Mouse (Mus musculus) urinary bladder, postnatal 25 days (tissue): ENCODE measurements at regions not wholly inside any gene's neighbourhood (a gene's known extent, or its start where the extent isn't known, plus 50 kb on each side); places are given as distances from the start of the nearest gene placed in this dataset.
A peak's percentile ranks its signal among the peaks of the same experiment; 100 is the strongest.
"Not testable (repeated sequence)": the region's sequence is repeated elsewhere in the genome, so short reads cannot be mapped to it uniquely, and the experiment has no call there.

Source experiments
- DNase-seq: peaks from one replicate; pipeline ENCODE4 v3.0.0; 2022; ENCODE audit warnings: low spot score

DNA sequence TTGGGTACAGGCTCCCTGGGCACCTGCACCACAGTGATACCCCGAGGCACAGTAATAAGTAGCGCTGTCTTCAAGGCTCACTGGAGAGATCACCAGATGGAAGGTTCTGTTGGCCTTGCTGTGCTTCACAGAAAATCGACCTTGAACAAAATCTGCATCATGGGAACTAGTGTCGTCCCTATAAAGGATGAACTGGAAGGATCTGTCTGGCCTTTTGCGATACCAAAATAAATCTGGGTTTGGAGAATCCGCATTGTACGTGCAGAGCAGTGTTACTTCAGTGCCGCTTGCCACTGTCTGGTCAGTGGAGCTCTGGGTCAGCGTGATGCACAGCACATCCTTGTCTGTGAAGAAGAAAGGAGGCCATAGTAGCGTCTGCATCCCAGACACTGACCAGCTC, 105.3 kb downstream of the Dad1 start:
- DNase-seq = no peak

DNA sequence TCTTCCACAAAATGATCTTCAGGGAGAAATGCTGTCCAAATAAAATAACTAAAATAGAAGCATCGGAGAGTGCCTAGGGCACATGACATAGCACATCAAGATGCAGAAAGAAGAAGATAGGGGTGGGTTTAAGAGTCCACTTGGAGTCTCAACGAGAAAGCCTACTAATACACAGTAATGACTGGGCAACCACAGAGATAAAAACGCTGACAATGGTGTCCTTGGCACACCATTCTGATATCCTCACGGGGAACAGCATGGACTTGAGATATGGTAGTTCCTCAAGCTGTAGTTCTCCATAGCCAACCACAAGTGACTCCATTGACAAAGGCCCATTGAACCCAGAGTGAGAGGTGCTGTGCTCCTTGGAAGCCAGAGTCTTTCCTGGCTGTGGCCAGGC, 105.8 kb downstream of the Dad1 start:
- no peak for DNase-seq

DNA sequence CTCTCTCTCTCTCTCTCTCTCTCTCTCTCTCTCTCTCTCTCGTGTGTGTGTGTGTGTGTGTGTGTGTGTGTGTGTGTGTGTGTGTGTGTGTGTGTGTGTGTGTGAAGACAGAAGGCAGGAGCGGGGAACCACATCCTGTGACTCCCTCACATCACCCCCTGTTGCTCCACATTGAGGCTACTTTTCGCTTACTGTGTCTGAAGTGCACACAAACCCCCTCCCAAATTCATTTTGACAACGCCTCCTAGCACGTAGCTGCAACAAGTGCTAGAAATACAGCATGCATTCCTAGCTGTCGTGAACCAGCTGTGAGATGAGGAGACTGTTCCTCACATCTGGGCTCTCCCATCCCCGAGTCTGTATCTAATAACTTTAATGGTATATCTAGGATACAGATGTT, 106.4 kb downstream of the Dad1 start:
- DNase-seq = no peak

DNA sequence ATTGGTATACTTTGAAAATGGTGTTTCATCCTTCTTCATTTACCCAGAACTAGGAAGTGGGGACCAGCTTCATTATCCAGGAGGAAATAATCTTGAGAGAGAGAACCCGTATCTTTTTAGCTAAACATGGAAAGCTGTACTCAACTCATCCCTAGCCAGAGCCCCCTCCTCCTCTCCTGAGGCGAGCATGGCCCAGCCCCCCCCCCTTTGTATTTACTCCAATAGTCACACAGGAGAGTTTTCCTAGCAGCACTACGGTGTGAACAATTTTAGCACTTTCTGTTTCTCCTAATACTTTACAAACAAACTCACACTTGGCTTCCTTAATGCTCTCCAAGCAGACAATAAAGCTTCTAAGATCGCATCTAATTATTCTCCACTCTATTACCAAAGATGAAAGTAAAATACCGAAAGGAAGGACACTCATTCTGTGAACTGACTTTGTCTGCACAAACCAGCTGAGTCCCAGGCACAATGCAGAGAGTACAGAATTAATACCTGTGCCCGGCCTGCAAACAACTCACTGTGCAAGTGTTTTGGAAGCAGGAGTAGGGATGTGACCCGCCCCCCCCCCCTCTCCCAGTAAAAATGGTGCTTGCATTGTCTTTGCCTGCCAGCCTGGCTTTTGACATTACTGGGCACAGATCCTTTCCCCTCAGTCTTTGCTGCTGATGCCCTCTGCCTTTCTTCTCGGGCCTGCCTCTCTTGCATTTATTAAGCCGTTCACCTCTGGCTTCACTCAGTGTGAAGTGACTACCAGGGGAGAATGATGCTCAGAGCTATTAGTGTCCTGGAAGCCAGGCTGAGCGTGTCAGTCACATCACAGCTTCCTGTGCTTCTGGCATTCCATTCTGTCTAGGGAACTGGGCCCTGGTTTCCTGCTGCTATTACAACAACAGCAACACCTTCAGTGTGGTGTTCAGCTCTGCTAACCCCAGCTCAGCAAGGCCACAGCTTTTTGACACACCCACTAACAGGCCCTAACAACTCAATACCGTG, 107.9 kb downstream of the Dad1 start:
- no peak for DNase-seq

DNA sequence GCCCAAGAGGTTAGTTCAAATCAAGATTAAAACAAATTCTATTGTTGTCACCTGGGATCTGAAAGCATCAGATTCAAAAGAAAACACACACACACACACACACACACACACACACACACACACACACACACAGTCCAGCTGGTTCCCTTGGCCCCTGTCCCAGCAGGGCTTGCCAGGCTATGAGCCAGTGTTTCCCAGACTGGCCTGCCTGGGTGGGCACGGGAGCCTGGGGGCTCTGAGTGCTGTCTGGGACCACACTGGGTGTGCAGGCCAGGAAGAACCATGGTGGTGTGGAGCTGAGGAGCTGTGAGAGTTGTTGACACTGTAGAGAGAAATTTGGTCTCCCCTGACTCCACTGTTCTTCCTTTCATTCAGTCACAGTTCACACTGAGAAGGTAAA, 110.1 kb downstream of the Dad1 start:
- DNase-seq = no peak

DNA sequence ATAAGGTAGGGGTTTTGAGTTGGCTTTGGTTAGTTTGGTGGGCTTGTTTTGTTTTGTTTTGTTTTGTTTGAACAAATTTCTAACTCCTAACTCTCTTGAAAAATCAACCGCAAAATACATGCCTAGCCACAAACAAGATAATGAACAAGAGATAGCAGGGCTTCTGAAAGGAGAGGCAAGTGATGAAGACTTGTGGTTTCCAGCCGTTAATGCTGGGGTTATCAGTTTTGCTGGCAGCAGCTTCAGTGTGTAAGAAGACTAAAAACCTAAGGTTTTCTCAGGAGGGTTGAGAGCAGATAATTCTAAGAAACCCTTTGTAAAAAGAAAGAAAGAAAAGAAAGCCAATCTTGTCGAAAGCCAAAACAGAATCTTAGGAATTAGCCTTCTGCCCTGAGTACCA, 115.6 kb downstream of the Dad1 start:
- no peak for DNase-seq

DNA sequence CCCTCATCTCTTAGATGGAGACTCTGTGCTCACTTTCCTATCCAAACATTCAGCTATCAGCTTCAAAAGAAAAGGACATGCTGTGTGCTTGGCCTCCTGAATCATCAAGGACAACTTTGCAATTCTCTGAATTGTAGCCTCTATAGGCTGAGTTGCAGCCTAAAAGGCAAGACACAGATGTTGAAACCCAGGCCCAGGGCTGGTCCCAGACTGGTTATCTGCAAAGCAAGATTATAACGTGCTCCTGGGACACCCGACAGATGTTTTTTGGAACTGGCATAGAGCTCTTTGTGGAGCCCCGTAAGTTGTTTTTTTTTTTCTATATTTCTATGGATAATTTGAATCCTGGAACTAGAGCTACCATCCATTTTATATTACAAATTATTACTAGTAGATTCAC, 117.4 kb downstream of the Dad1 start:
- no peak for DNase-seq

DNA sequence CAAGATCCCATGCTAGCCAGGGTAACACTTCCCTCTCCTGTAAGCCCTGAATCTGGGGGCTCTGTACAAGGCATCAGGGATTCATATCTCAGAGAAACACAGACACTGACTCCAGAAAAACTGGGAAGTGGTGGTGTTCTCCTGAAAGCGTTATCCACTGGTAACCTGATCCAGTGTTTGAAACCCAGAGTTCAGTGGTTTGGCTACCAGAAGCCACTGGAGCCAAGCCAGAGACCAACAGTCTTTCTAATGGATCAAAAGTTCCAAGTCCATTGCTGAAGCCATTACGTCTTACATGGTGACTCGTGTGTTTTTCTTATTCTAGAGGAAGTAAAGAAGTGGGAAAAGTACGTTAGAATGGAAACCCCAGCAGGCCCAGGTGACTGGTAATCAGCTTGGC, 125.6 kb downstream of the Dad1 start:
- no peak for DNase-seq

DNA sequence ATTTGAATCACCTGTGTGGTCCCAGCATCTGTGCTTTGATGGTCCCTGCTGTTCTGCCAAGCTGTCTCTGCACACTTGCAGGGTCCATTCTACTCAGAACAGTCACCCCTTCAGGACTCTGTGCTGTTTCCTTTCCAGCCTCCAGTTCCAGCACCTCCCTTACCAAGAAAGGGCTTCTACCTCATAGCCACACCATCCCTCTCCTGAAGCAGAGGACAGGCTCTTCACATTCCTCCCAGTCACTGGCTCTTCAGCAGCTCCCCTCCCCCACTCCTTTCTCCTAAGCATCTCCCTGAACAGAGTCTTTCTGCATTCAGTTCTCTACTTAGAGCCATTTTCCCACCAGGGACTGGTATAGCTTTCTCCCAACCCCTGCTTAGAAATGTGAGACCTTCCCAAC, 128.4 kb downstream of the Dad1 start:
- no peak for DNase-seq

DNA sequence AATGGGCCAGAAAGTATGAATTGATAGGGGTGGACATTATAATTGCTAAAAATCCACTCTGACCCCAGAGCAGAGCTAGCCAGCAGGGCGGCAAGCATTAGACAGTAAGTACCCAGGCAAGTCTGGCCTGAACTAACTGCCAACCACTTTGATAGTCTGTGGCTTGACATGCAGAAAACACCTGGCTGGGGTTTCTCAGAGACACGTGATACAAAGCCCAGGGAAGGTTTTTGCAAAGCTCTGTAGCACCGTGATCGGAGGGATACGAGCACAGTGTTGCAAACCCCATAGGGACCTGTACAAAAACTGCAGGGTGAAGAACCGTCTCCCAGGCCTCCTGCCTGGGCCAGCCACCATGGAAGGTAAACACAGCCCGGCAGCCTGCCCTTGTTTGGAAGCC, 131.9 kb downstream of the Dad1 start:
- no peak for DNase-seq

DNA sequence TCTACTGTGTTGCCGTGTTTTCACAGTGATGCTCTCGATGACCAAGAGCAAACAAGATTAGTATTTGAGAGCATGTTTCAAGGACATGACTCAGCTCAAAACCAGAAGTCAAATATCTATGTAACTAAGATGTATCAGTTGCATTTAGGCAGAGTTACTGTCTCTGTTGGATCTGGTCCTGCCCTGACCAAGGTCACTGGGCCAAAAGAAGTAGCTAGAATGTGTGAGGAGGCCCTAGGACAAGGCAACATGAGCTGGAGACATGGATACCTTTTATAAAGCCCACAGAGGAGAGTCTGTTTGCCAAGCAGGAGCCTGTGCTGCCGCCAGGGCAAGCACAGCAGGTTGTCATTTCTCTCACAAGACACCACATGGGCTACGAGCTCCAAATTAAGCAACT, 132.6 kb downstream of the Dad1 start:
- DNase-seq = no peak

DNA sequence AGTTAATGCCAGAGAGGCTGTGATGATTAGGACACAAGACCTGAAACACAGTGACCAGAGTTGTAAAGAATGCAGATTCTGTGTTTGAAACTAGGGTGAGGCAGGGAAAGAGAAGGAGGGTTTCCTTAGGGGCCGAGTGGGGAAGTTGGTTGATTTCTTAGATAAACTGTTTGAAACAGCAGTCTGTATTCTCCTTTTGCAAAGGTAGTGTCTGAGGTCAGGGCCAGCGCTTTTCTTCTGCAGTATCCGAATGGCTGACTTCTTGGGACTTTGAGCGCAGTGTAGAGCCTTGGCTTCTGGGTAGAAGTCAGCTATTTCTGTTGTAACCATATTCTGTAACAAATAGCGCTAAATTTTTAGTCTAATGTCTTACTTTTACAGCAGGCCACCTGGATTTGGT, 133.7 kb downstream of the Dad1 start:
- DNase-seq = no peak

DNA sequence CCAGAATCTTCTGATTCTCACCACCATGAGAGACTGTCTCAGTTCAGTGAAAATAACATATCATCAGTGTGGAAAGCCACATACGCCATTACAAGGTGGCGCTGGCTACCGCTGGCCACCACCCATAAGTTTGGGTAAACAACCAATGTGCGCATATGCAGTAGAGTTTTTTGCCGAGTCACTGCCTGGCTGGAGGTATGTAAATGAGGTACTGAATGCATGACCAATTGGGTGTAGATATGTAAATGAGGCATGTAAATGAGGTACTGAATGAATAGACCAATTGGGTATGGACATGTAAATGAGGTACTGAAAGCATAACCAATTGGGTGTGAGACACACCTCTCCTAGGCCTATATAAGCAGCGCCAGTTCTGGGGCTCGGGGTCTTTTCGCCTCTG, 136.3 kb downstream of the Dad1 start:
- not testable (repeated sequence) for DNase-seq

DNA sequence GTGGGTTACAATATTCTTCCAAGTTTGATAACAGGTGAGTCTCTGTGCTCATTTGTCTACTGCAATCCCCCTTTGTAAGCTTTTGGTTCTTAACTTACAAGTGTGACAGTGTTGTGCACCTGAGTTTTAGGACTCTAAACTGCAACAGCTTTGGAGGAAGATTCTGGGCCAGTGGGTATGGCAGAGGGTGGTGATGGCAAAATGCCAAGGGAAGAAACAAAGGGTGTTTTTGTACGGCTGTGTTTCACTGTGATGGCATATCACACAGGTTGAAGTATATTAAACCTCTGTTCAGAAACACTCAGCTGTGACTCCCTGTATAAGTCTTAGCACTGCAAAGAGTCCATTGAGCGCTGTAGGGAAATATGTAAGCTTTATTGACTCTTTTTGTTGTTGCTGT, 140.7 kb downstream of the Dad1 start:
- DNase-seq = no peak

DNA sequence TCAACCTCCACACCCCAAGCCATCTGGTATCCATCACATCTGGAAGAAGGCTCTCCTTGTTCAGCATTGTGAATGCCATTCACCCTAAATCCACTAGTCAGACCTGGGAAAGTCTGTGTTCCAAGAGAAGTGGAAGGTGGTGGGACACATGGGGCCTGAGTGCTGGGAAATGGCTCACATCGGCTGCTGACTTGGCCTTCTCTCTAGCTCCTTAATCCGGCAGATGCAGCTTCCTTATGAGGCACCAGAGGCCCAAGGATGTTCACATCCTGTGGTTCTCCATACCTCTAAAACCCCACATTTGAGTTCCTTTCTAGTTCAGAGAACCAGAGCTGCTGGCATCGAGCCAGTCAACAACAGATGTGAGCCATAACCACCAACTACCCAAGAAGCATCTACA, 142.9 kb downstream of the Dad1 start:
- no peak for DNase-seq

DNA sequence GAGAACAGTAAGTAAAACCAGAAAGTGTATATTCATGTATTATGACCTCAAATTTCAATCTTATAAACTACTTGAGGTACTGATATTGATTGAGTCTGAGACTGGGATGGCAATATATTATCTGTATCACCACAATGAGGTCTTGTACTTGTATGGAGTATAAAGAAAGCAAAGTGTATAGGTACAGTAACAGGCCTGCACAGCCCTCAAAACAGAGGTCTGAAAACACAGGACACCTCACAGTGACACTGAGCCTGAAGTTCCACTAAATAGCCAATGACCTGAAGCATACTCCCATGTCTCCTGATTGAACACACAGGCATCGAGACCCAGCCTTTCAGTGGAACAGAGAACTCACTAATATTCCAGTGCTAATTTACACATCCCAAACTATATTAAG, 144.8 kb downstream of the Dad1 start:
- no peak for DNase-seq

DNA sequence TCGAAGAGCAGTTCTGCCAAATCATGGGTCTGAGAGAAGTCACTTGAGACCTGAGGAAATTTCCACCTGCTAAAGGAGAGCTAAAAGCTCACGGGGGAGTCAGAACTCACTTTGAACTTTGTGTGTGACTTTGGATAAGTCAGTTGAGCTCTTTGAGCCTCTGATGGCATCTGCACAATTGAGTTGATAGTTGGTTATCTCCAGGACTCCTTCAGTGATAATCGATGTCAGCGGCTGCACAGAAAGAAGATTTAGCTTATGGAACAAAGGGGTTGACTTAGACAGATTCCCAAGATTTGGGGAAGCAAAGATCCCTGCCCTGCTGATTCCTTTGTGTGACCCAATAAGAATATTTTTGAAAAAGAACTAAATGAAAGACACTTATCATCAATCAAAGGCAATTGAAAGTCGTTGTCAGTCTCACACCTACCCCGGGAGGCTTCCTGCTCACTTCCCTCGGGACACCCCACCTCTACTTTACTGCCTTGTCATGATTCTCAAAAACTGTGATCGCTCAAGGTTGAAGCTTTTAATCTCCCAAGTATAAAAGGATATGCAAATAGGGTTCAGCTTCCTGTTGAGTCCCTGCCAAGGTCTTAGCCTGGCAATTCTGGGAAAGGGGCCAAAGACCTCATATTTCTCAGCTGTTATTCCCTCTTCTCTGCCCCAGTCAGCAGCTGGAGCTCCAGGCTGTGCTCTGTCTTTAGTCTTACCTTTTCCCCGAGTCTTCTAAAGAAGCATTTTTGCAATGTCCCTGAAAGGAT, 145.4 kb downstream of the Dad1 start:
- DNase-seq = peak; percentile 30

DNA sequence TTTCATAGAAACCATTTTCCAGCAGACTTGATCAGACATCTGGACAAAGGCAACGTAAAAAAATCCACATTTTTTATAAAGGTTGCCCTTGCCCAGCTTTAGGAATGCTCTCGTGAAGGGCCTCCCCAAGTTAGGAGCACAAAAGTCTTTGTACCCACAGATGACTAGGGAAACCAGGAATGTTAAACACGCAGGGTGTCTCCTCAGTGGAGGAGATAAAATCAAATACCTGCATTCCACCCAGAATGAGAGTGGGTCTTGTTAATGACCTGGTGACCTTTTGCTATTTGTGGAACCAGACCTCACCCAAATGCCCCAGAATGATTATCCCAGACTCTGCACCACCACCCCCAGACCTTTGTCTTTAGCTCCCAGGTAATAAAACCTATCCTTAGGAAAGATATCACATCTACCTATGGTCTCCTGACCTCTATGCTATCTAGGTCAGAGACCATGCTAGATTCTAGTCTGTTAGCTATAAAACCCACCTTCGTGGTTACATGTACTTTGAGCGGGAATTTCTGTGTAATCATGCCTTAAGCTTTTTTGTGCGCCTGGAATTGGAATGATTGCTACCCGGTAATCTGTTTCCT, 146.6 kb downstream of the Dad1 start:
- DNase-seq = no peak

DNA sequence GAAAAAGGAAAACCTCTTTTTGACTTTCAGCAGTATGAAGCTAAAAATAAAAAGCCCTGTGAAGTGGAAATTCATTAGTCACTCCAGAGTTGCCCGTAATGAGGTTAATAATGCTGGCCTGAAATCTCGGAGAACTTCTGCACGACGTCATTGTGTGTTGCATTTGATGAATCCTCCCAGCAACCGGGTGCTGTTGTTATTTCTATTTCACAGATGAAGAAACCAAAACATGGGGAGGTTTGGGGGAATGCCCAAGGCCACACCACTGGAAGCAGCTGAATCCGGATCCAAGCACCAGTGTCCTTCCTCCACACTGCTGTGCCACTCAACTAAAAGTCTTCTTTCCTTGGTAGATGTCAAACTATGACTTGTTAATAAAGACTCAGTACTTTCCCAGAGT, 149.7 kb downstream of the Dad1 start:
- DNase-seq = no peak

DNA sequence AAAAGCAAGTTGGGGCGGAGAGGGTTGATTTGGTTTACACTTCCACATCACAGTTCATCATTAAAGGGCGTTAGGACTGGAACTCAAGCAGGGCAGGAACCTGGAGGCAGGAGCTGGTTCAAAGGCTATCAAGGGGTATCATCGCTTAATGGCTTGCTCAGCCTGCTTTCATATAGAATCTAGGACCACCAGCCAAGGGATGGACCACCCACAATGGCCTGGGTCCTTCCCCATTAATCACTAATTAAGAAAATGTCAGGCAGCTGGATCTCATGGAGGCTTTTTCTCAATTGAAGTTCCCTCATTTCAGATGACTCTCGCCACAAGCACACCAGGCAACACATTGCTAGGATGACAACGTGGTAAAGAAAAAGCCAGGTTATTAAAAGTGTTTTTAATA, 150.4 kb downstream of the Dad1 start:
- no peak for DNase-seq

DNA sequence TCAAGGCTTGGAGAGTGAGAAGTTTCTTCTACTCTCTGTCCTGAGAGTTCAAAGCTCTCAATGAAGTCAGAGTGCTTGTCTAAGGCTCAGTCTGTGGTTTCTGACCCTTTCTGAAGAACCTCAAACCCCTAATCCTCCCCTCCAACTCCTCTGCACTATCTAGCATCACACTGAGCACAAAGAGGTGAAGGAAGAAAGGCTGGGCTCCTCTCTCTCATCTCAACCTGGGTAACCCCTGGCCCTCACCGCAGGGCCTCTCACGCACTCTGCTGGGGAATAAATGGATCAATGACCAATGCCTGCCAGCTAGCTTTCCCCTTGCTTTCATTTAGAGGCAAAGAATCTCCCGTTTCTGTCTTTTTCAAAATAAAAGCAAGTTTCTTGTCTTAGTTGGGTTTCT, 150.8 kb downstream of the Dad1 start:
- no peak for DNase-seq

DNA sequence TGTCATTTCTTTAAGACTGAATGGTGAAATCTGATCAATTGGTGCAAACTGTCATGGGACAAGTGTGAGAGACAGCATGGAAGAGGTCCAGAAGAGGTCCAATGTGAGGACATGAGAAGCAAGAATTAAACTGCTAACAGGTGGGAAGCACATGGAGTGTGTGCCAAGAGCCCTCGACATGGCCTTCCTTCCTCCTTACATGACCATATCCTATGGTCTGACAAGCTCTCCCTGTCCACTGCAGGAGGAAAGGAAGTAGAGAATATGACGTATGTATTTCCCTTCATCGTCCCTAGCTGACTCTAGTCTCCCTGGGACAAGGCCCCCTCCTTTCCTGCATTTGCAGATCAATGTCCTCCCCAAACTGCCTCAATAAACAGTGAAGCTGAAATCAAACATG, 152.1 kb downstream of the Dad1 start:
- DNase-seq = no peak

DNA sequence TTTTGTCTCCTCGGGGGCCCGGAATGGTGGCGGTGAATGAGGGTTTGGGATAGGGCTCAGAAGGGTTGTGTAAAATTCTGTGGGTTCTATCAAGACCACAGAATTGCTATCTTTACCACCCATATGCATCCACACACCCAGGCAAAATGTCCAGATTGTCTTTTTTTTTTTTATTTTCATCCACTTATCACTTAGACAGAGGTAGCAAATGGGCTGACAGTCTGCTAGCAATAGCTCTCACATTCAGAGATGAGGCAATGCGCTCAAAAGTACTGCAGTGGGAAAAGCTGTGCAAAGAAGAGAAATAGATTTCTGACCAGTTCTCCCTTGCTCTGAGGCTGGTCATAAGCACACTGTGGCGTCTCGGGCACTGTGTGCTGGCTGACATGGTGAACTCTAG, 154.5 kb downstream of the Dad1 start:
- DNase-seq = no peak
